ENCODE assay signal across 19 mouse cellular contexts in genomic region chr7:30540572-30540971, GRCm38 (mm10). TPM values are rescaled to one million over a fixed set of nuclear protein-coding genes. Genes with fewer than 3 reads are reported as not detected.
A peak's percentile ranks its signal among the peaks of the same experiment; 100 is the strongest.
DNase-seq lines count a peak whose midpoint lies in the region; ATAC-seq and TF ChIP-seq lines count a peak whose summit lies in the region.
"Had no signal": no experiment of that assay in that cellular context is flagged by ENCODE, and none has a peak within 500 bp of the region (broad histone marks: within the 10 kb centered on the region; RNA-seq: fewer than 3 reads in every experiment).

No protein-coding gene starts in this region.

- H3K4me1 ChIP-seq in heart, embryonic 10.5 days, result peaks cover under 1% of the 10 kb centered on the region; the same call in 1 of the 2 replicates
- peaks cover 3% of the 10 kb centered on the region for H3K4me1 ChIP-seq in heart, embryonic 12.5 days (replicated peaks)
- H3K4me1 ChIP-seq in midbrain, postnatal 0 days (ENCODE audit: insufficient read depth, low read length), result no peaks in the 10 kb centered on the region
- peaks cover 4% of the 10 kb centered on the region for H3K4me1 ChIP-seq in midbrain, embryonic 11.5 days (ENCODE audit: control insufficient read depth, insufficient read depth, low read length)
- H3K4me1 ChIP-seq in embryonic facial prominence, embryonic 10.5 days, result peaks cover 3% of the 10 kb centered on the region

- no peaks in the 10 kb centered on the region for H3K9me3 ChIP-seq in heart, embryonic 10.5 days
- H3K9me3 ChIP-seq in heart, embryonic 12.5 days (replicated peaks), result no peaks in the 10 kb centered on the region
- H3K9me3 ChIP-seq in midbrain, postnatal 0 days (ENCODE audit: low read length), result no peaks in the 10 kb centered on the region
- no peaks in the 10 kb centered on the region for H3K9me3 ChIP-seq in midbrain, embryonic 11.5 days (ENCODE audit: control insufficient read depth, low read length)
- no peaks in the 10 kb centered on the region for H3K9me3 ChIP-seq in embryonic facial prominence, embryonic 10.5 days
- H3K9me3 ChIP-seq: G1E; hindbrain, embryonic 12.5 days had no signal

- TF ChIP-seq CTCF in midbrain, postnatal 0 days (IDR thresholded peaks at IDR 0.05), result no peak

- no peak overlapping the region for H3K4me3 ChIP-seq in heart, embryonic 10.5 days
- H3K4me3 ChIP-seq in heart, embryonic 12.5 days, result no peak overlapping the region
- no peak overlapping the region for H3K4me3 ChIP-seq in midbrain, postnatal 0 days (ENCODE audit: low read depth, low read length)
- no peak overlapping the region for H3K4me3 ChIP-seq in midbrain, embryonic 11.5 days (ENCODE audit: low read depth, low read length)
- H3K4me3 ChIP-seq in embryonic facial prominence, embryonic 10.5 days, result 0 out of 2 replicates have a peak overlapping the region, but pooled peaks have one; percentile 5
- H3K4me3 ChIP-seq: hindbrain, embryonic 12.5 days had no signal

- H3K4me2 ChIP-seq in heart, embryonic 12.5 days, result no peak overlapping the region
- no peak overlapping the region for H3K4me2 ChIP-seq in midbrain, postnatal 0 days (ENCODE audit: low read depth, low read length, poor library complexity, severe bottlenecking)
- no peak overlapping the region for H3K4me2 ChIP-seq in midbrain, embryonic 11.5 days
- H3K4me2 ChIP-seq: heart, embryonic 11.5 days; hindbrain, embryonic 12.5 days had no signal

- H3K9ac ChIP-seq in heart, embryonic 12.5 days, result no peak overlapping the region
- H3K9ac ChIP-seq in midbrain, postnatal 0 days (replicated peaks; ENCODE audit: low read length, poor library complexity, severe bottlenecking), result 0 out of 2 replicates have a peak overlapping the region, but pooled peaks have one; percentile 13
- no peak overlapping the region for H3K9ac ChIP-seq in midbrain, embryonic 11.5 days (ENCODE audit: low read length)
- H3K9ac ChIP-seq: hindbrain, embryonic 12.5 days had no signal

- 80% methylated on average over 7 of the region's 7 CpGs for WGBS in heart, embryonic 10.5 days
- 88% methylated on average over 7 of the region's 7 CpGs for WGBS in heart, embryonic 12.5 days
- 94% methylated on average over 7 of the region's 7 CpGs for WGBS in midbrain, postnatal 0 days
- WGBS in midbrain, embryonic 11.5 days, result 89% methylated on average over 7 of the region's 7 CpGs
- 83% methylated on average over 7 of the region's 7 CpGs for WGBS in embryonic facial prominence, embryonic 10.5 days

- no peaks in the 10 kb centered on the region for H3K27me3 ChIP-seq in heart, embryonic 10.5 days (ENCODE audit: insufficient read depth, poor library complexity, severe bottlenecking)
- H3K27me3 ChIP-seq in heart, embryonic 12.5 days (replicated peaks), result no peaks in the 10 kb centered on the region
- H3K27me3 ChIP-seq in midbrain, postnatal 0 days (ENCODE audit: insufficient read depth, low read length), result no peaks in the 10 kb centered on the region
- no peaks in the 10 kb centered on the region for H3K27me3 ChIP-seq in midbrain, embryonic 11.5 days (ENCODE audit: control insufficient read depth, insufficient read depth, low read length)
- H3K27me3 ChIP-seq in embryonic facial prominence, embryonic 10.5 days (replicated peaks; ENCODE audit: low read depth, poor library complexity, severe bottlenecking), result no peaks in the 10 kb centered on the region
- H3K27me3 ChIP-seq: hindbrain, embryonic 12.5 days had no signal

- peak; percentile 47 for DNase-seq in heart, embryonic 10.5 days (ENCODE audit: low spot score)
- no peak for DNase-seq in midbrain, postnatal 0 days (ENCODE audit: low spot score)
- DNase-seq in midbrain, embryonic 11.5 days (ENCODE audit: low spot score, missing footprints), result no peak
- no peak for DNase-seq in embryonic facial prominence, embryonic 10.5 days (ENCODE audit: low spot score)
- no peak for DNase-seq in embryo, embryonic 9.5 days (ENCODE audit: extremely low spot score)
- DNase-seq in right cerebral cortex, adult 18-20 months, result no peak
- DNase-seq: adrenal gland, adult 8-10 months; adrenal gland, postnatal 36 days; cerebellum, adult 2 months; cerebellum, postnatal 10 days; gastrocnemius, postnatal 36 days; heart, adult 18-20 months; heart, postnatal 36 days had no signal

- H3K36me3 ChIP-seq in heart, embryonic 10.5 days, result peaks cover 45% of the 10 kb centered on the region
- H3K36me3 ChIP-seq in heart, embryonic 12.5 days, result peaks cover 55% of the 10 kb centered on the region
- H3K36me3 ChIP-seq in midbrain, postnatal 0 days (ENCODE audit: insufficient read depth, low read length), result peaks cover 12% of the 10 kb centered on the region; the same call in 1 of the 2 replicates
- H3K36me3 ChIP-seq in midbrain, embryonic 11.5 days (ENCODE audit: control insufficient read depth, insufficient read depth, low read length), result peaks cover 3% of the 10 kb centered on the region; the same call in 1 of the 2 replicates
- peaks cover 69% of the 10 kb centered on the region for H3K36me3 ChIP-seq in embryonic facial prominence, embryonic 10.5 days (replicated peaks)

- ATAC-seq in heart, embryonic 12.5 days (ENCODE audit: insufficient number of reproducible peaks, low FRiP score), result no peak
- no peak for ATAC-seq in midbrain, postnatal 0 days (ENCODE audit: low FRiP score)
- ATAC-seq in midbrain, embryonic 11.5 days (ENCODE audit: low FRiP score), result no peak
- ATAC-seq: forebrain, embryonic 14.5 days; intestine, postnatal 0 days had no signal

- no peak overlapping the region for H3K27ac ChIP-seq in heart, embryonic 10.5 days
- H3K27ac ChIP-seq in heart, embryonic 12.5 days (ENCODE audit: poor library complexity, severe bottlenecking), result no peak overlapping the region
- no peak overlapping the region for H3K27ac ChIP-seq in midbrain, postnatal 0 days (ENCODE audit: low read depth, low read length)
- H3K27ac ChIP-seq in midbrain, embryonic 11.5 days (ENCODE audit: low read depth, low read length), result no peak overlapping the region
- no peak overlapping the region for H3K27ac ChIP-seq in embryonic facial prominence, embryonic 10.5 days (replicated peaks)
- H3K27ac ChIP-seq: hindbrain, embryonic 12.5 days had no signal

RNA-seq across cellular contexts. Expression of gene Arhgap33, which starts 5.7 kb away (rescaled TPM):
- 8.5 and 9.0 TPM in 2 replicates for polyA plus RNA-seq in heart, embryonic 10.5 days (2016; fragmentation: Nextera tagmentation; extraction: Ambion mirVana)
- 10.1 and 10.9 TPM in 2 replicates for polyA plus RNA-seq in heart, embryonic 12.5 days (2016; fragmentation: Nextera tagmentation; extraction: Ambion mirVana)
- total RNA-seq in midbrain, postnatal 0 days (2014; rRNA removed), result 67.0 and 68.2 TPM in 2 replicates
- polyA plus RNA-seq in midbrain, postnatal 0 days (2015; fragmentation: Nextera tagmentation; extraction: Ambion mirVana), result 113 TPM in 2 replicates
- 32.0 and 41.1 TPM in 2 replicates for polyA plus RNA-seq in midbrain, embryonic 11.5 days (2014; fragmentation: Nextera tagmentation; extraction: Ambion mirVana)
- polyA plus RNA-seq in embryonic facial prominence, embryonic 10.5 days (2016; fragmentation: Nextera tagmentation; extraction: Ambion mirVana), result 24.8 and 25.2 TPM in 2 replicates

RNA-seq across cellular contexts. Expression of gene Hspb6, which starts 11.4 kb away (rescaled TPM):
- 4.2 and 8.3 TPM in 2 replicates for polyA plus RNA-seq in heart, embryonic 10.5 days (2016; fragmentation: Nextera tagmentation; extraction: Ambion mirVana)
- polyA plus RNA-seq in heart, embryonic 12.5 days (2016; fragmentation: Nextera tagmentation; extraction: Ambion mirVana), result 30.5 and 31.6 TPM in 2 replicates
- total RNA-seq in midbrain, postnatal 0 days (2014; rRNA removed), result 5.9 and 6.2 TPM in 2 replicates
- 13.4 and 13.5 TPM in 2 replicates for polyA plus RNA-seq in midbrain, postnatal 0 days (2015; fragmentation: Nextera tagmentation; extraction: Ambion mirVana)
- 4.2 and 4.6 TPM in 2 replicates for polyA plus RNA-seq in midbrain, embryonic 11.5 days (2014; fragmentation: Nextera tagmentation; extraction: Ambion mirVana)
- 4.1 and 5.6 TPM in 2 replicates for polyA plus RNA-seq in embryonic facial prominence, embryonic 10.5 days (2016; fragmentation: Nextera tagmentation; extraction: Ambion mirVana)

RNA-seq across cellular contexts. Expression of gene Proser3, which starts 11.5 kb away (rescaled TPM):
- 8.8 and 13.0 TPM in 2 replicates for polyA plus RNA-seq in heart, embryonic 10.5 days (2016; fragmentation: Nextera tagmentation; extraction: Ambion mirVana)
- 9.3 and 12.7 TPM in 2 replicates for polyA plus RNA-seq in heart, embryonic 12.5 days (2016; fragmentation: Nextera tagmentation; extraction: Ambion mirVana)
- 15.2 and 23.3 TPM in 2 replicates for total RNA-seq in midbrain, postnatal 0 days (2014; rRNA removed)
- 3.3 and 3.4 TPM in 2 replicates for polyA plus RNA-seq in midbrain, postnatal 0 days (2015; fragmentation: Nextera tagmentation; extraction: Ambion mirVana)
- polyA plus RNA-seq in midbrain, embryonic 11.5 days (2014; fragmentation: Nextera tagmentation; extraction: Ambion mirVana), result 11.3 and 11.5 TPM in 2 replicates
- 17.7 TPM in 2 replicates for polyA plus RNA-seq in embryonic facial prominence, embryonic 10.5 days (2016; fragmentation: Nextera tagmentation; extraction: Ambion mirVana)

RNA-seq across cellular contexts. Expression of gene Lin37, which starts 19.1 kb away (rescaled TPM):
- polyA plus RNA-seq in heart, embryonic 10.5 days (2016; fragmentation: Nextera tagmentation; extraction: Ambion mirVana), result 31.5 and 35.6 TPM in 2 replicates
- polyA plus RNA-seq in heart, embryonic 12.5 days (2016; fragmentation: Nextera tagmentation; extraction: Ambion mirVana), result 31.1 and 34.8 TPM in 2 replicates
- total RNA-seq in midbrain, postnatal 0 days (2014; rRNA removed), result 15.7 and 32.0 TPM in 2 replicates
- polyA plus RNA-seq in midbrain, postnatal 0 days (2015; fragmentation: Nextera tagmentation; extraction: Ambion mirVana), result 53.5 and 54.1 TPM in 2 replicates
- 48.7 and 49.7 TPM in 2 replicates for polyA plus RNA-seq in midbrain, embryonic 11.5 days (2014; fragmentation: Nextera tagmentation; extraction: Ambion mirVana)
- polyA plus RNA-seq in embryonic facial prominence, embryonic 10.5 days (2016; fragmentation: Nextera tagmentation; extraction: Ambion mirVana), result 42.5 and 45.2 TPM in 2 replicates

RNA-seq across cellular contexts. Expression of gene U2af1l4, which starts 22.5 kb away (rescaled TPM):
- polyA plus RNA-seq in heart, embryonic 10.5 days (2016; fragmentation: Nextera tagmentation; extraction: Ambion mirVana), result 87.8 and 90.4 TPM in 2 replicates
- 82.4 and 88.8 TPM in 2 replicates for polyA plus RNA-seq in heart, embryonic 12.5 days (2016; fragmentation: Nextera tagmentation; extraction: Ambion mirVana)
- 54.7 and 64.2 TPM in 2 replicates for total RNA-seq in midbrain, postnatal 0 days (2014; rRNA removed)
- polyA plus RNA-seq in midbrain, postnatal 0 days (2015; fragmentation: Nextera tagmentation; extraction: Ambion mirVana), result 96.4 and 97.0 TPM in 2 replicates
- 90.7 and 94.8 TPM in 2 replicates for polyA plus RNA-seq in midbrain, embryonic 11.5 days (2014; fragmentation: Nextera tagmentation; extraction: Ambion mirVana)
- 91.5 and 94.9 TPM in 2 replicates for polyA plus RNA-seq in embryonic facial prominence, embryonic 10.5 days (2016; fragmentation: Nextera tagmentation; extraction: Ambion mirVana)
